Mouse (Mus musculus): ENCODE results near the gene Bmp6. TPM values are rescaled to one million over a fixed set of nuclear protein-coding genes. Genes with fewer than 3 reads are reported as not detected.

Bmp6 gene
- total RNA-seq, 2 experiments from 2014 or later, result 8.6 to 10.5 TPM

DNA sequence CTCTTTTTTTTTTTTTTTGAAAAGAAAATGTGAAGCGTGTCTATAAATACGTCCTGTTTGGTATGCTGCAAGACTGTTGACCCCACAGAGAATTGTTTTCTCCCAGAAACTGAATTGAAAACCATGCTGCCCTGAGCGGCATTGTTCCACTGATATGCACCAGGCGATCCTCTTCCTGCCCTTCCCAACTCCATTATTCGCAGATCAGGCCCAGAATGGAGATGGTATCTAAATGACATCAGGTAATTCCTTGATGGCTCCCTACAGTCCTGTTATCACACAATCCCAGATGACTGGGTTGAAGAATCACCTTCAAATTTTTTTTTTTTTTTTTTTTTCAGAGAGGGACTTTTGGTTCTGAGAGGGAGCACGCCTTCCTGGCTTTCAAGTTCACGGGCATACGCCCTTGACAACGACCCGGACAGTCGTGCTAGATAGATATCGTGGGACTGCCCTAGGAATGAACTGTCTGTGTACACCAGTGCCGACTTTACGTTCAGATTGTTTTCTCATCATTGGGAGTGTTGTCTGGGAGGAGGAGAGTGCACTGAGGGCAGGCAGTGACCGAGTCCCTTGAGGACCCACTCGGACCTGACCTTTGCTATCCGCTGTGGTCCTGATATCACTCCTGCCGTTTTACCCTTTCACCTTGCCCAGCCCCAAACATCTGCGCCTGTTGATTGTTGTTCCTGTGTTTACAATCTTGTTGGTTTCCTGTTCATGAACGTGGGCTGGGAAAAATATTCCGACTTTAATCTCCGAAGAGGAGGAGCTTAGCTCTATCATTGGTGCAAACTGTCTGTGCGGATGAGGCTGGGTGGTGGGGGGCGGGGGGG, 8.7 kb downstream of the Bmp6 start:
- no peak for DNase-seq (ENCODE audit: low spot score)

DNA sequence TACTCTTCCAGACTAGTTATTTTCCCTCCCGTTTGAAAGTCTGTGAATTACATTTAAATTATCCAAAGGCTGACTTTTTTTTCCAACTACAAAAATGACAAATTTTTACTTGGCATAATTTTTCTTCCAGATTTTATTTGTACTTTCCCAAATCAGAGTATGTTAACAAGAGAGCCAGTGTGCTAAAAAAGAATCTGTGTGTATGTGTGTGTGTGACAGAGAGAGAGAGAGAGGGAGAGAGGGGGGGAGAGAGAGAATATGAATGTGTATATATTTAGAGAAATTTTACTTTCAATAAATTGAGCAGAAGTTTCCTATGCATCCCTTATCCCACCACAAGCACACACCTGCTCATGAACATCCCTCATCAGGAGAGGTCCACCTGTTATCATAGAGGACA, 9.4 kb downstream of the Bmp6 start:
- DNase-seq (ENCODE audit: low spot score), result no peak

DNA sequence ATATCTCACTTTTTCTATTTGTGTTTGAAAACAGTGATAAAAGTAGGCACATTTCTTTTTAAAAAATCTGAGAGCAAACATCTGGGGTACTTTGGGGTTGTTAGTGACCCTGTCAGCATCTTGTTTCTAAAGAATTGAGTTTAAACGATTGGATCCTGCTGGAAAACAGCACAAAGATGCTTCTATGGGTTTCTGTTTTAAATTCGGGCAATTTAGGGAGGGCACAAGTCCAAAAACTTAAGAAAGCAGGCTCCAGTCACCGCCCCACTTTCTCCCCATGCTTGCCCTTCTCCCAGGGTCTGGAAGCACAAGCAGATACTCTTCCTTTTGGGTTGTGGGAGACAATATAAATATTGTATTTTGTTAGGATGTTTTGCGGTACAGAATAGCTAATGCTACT, 14.1 kb downstream of the Bmp6 start:
- DNase-seq (ENCODE audit: low spot score), result no peak

DNA sequence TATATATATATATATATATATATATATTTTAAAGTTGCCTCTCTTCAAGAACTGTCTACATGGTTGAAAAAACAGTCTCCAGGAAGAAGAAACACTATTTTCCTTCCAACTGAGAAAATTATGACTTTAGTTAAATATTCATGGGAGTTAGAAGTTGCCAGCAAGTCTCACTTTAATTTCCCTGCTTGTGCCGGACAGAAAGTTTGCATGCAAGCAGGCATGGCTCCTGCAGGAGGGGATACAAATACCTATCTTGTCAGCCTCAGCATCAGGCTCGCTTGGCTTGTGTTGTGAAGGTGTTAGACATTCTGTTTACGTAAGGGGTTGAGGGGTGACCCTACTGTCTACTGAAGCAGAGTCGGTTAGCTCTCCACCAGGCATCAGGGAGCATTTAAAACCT, 17.8 kb downstream of the Bmp6 start:
- DNase-seq (ENCODE audit: low spot score), result no peak

DNA sequence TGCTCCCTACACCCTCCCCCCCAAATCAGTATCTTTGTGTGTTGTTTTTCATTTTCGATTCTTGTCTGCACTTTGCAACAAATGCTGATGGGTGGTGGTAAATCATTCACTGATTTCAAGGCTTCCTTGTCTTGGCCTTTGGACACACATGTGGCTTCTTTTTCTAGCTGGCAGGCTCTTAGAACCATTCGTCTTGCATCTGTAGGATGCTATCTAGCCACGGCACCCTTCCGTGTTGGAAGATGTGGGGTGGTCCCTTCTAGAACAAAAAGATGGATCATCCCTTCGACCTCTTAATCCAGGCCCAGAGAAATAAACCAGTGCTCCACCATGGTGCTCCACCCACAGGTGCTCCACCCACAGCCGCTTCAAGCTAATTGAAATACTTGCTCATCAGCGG, 19.0 kb downstream of the Bmp6 start:
- no peak for DNase-seq (ENCODE audit: low spot score)

DNA sequence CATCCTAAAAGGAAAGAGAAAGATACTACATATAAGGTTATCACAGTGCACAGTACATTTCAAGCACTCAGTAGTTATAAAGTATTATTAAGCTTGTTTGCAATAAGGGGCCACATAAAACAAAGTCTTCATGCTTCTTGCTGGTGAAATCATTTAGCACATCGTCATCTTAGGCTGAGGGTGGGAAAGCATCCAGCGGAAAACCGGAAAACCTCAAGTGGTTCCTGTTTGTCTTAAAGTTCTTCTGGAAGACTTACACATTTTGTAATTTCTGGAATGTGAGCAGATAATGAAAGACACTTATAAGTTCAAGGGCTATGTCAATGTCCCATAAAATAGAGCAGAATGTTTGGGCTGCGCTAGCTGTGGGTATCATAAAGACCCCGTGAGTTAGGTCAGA, 24.7 kb downstream of the Bmp6 start:
- DNase-seq (ENCODE audit: low spot score), result no peak

DNA sequence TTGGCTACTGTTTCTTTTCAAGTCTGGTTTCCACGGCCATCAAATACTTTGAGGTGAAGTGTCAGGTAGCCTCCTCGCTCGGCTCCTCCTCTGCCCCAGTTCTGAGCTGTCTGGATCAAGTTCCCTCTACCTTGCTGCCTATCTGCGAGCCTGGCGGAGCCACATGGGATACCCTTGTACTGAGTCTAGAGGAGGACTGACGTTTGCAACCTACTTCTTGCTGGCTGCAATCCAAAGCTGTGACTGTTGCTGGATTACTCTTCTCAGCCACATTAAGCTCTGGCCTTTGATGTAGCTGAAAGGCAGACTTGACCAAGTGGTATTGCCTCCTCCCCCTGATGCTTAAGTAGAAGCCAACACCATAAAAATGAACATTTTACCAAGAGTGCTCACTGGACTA, 31.2 kb downstream of the Bmp6 start:
- DNase-seq (ENCODE audit: low spot score), result no peak

DNA sequence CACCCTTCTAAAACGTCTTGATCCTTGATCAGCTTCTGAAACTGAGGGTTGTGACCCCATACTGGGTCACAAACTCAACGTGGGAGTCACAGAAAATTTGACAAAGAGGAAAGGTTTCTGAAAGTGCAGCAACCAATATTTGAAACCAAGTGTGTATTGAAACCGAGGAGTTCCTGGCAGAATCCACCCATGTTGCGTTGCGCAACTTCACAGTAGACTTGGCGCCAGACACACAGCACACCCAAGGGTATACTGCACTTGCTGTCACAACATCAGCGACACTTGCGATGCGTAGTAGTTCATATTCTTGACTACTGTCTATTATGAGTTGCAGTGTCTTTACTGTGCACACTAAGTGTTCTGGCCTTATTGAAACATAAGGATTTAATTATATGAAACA, 32.4 kb downstream of the Bmp6 start:
- DNase-seq (ENCODE audit: low spot score), result peak; percentile 58

DNA sequence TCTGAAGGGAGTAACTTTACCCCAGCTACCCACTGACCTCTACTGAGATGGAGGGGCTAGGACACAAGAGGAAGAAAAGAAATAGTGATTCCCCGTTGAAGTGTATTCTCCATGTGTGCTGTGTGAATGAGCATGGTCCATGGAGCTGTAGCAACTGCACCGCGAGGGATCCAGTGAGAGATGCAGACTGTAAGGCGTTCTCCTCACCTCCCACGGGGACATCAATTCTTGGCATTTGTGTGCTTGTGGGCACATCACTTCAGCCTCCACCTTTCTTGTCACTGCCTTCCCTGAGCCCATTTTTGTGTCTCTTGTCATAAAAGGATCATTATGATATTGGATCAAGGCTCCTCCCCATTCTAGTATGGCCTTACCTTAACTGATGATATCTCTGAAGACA, 34.9 kb downstream of the Bmp6 start:
- DNase-seq (ENCODE audit: low spot score), result no peak

DNA sequence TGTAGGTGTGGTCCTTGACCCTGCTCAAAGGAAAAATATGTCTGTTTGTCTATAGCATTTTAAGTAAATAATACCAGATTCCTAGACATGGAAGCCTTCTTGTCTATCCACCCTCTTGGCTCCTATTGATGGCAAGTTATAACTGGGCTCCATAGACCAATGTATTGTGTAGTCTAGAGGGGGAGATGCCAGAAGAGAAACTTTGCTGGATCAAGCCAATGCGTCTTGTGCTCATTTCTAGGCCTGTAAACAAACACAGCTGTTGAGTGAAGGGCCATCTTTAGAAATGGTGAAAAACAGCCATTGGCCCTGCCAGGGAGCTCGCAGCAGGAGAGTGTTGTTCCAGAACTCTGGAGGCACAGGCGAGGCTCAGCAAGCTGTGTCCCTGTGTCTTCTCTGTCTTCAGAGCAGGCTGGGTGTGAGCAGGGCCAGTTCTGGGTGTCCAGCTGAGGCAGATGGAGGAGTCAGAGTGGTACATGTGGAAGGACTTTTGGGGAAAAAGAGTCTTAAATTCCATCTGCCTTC, 41.2 kb downstream of the Bmp6 start:
- DNase-seq (ENCODE audit: low spot score), result no peak

DNA sequence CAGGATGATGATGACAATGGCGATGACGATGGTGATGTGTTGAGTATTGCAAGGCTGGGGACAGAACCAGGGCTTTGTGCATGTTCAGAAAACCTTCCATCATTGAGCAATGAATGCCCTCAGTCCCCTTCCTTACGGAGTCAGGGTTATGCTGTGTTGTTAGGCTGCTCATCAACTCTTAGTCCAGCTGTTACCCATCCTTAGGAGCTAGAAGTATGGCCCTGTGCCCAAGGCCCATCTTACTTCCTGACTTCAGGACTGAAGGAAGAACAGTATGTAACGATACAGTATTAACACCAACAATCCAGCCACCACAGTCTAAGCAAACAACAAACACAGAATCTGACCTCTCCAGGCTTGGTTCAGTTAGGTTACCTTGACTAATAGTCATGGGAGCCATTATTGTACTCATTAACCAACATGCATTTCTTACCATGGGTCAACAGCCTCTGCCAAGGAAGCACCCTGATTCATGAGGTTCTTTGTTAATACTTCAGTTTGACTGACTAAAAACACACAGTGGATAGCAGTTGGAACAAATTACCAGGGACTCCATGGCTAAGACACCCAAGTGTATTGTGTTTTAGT, 42.6 kb downstream of the Bmp6 start:
- DNase-seq (ENCODE audit: low spot score), result no peak

DNA sequence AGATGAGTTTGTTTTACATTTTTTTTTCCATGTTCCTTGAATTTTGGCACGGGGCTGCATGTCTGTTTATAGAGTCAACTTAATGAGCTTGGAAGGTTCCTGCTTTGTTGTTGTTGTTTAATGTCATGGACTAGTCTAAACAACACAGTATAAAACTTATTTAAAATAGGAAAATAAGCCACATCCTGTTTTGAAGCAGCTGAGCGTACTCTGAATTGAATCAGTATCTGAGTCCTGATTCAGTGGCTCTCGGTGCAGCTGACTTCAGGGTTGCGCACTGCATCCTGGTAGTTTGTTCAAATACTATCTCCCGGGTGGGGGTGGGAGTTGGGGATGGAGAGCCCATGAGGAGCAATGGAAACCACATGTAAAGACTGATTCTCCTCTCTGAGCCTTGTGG, 48.5 kb downstream of the Bmp6 start:
- DNase-seq (ENCODE audit: low spot score), result no peak

DNA sequence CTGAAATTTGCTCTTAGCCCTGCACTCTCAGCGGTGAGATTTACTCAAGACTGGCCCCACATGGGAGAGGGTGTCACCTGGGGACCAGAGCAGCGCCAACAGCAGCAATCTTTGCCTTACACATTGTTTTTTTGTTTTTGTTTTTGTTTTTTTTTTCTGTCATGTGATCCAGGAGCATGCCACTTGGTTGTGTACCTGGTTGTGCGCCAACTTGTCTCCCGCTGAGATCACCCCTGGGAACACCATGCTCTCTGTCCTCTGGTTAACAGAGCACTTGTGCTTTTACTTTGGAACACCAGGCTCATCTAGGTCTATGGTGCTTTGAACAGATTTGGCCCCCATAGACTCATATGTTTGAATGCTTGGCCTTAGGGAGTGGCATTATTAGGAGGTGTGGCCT, 50.1 kb downstream of the Bmp6 start:
- no peak for DNase-seq (ENCODE audit: low spot score)

DNA sequence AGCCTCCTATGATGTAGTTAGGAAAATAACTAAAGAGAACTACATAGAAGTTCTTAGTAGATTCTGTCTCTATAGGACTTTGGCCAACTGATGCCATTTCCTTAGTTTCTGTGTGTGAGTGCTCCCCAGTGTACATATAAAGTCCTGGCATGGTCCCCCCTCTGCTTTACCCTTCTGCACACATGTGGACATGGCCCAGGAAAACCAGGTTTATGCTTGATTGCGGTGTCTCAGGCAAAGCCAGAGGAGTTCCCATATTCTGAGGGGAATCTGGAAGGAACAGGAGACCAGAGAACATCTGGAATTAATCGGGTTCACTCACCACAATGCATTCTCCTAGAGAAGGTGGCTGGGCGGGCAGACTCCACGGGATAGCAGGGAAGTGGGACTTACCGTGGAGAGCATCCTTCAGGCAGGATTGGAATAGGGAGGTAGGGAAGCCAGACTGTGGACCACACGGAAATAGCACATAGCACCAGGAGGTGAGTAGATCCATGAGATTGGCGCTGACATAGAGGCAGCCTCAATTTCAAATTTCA, 52.2 kb downstream of the Bmp6 start:
- DNase-seq (ENCODE audit: low spot score), result no peak

DNA sequence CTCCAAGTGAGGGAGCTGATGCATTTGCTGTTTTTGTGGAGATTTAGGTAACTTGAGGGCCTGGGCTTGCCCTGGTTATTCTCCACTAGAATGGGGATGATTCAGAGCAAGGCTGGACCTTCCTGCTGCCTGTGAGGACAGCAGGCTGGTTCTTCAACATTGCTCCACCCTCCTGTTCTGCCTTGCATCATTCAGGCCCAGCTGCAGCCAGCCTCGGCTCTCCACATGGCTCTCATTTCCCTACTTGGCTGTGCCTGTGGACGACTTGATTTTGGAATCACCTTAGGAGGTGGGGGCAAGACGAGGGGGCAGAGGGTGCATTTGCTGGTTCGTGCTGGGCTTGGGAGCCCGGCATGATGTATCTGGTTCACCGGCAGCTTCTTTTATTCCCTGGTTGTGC, 53.8 kb downstream of the Bmp6 start:
- DNase-seq (ENCODE audit: low spot score), result peak; percentile 58

DNA sequence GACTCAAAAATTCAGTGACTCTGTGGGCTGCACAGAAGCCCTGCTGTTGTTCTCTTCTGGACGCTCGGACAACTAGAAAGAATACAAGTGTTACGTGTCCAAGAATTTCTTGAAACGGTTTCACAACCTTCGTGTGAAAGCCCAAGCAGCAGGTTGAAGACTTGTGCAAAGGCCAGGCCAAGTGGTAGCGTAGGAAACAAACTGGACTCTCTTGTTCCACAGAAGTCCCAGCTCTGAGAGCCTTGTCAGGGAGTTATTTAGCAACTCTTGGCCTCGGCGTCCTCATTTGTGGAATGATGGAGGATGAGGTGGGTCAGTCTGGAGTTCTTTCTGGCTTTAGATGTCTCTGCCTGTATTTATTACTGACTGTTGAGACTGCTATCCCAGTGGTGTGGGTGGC, 55.8 kb downstream of the Bmp6 start:
- DNase-seq (ENCODE audit: low spot score), result peak; percentile 41

DNA sequence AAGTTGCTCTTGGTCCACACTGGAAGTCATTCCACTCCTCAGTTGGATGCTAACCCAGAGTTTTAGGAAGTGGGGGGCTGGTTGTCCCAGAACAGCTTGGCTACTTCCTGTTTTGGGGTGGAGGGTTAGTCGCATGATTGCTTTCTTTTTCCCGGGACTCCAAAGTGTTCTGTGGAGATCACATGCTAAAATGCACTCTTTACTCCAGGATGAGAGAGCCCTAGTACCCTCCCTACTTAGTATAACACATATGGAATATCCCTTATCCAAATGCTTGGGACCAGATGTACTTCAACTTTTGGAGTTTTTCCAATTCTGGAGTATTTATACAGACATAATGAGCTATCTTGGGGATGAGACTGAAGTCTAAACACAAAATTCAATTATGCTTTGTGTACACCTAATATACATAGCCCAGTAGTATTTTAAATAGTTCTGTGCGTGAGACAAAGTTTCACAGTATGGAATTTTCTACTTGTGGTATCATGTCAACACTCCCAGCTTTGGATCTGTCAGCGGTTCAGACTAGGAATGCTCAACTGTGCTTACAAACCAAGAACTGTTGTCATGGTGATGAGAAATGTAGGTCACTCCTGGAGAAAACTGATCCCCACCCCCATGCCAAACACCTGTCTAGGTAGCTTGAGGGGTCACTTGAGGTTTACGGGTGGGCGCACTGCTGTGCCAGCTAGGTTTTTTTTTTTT, 62.9 kb downstream of the Bmp6 start:
- no peak for DNase-seq (ENCODE audit: low spot score)

DNA sequence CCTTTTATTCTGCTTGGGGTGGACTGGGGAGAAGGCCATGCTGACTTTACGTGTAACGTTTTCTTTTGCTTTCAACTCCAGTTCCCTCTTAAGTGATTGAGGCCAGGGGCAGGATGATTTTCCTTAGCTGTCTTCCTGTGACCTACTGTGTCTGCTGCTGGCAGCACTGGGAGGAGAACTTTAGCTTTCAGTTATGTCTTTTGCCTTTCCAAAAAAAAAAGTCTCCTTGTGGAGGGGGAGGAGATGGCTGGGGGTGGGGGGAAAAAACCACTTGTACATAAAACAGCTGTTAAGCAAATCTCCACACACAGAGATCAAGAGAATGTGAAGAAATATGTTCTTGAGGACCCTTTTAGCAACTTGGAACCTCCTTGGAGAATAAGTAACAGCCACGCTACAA, 63.7 kb downstream of the Bmp6 start:
- no peak for DNase-seq (ENCODE audit: low spot score)

DNA sequence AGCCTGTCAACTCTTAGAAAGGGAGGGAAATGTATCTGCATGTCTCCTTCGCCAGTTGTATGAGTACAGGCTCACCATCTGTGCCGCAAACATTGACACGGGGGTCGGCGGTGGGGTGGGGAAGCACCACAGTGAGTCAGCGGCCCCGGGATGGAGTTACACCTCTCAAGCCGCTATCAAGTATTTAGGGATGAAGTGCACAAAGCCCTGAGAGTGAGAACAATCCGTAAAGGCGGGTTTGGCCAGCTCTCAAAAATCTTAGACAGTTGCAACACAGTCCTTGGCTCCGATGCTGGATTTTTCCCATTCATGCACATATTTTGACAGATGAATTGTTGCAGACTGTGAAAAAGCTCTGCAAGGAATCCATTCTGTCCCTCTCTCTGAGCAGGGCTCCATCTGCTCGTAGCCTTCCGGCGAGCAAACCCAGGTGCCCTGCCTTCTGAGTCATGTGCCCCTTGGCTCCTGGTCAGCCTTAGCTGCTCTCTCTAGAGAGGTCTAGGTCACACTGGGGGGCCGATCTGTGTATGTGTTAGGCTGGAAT, 65.5 kb downstream of the Bmp6 start:
- peak; percentile 80 for DNase-seq (ENCODE audit: low spot score)

DNA sequence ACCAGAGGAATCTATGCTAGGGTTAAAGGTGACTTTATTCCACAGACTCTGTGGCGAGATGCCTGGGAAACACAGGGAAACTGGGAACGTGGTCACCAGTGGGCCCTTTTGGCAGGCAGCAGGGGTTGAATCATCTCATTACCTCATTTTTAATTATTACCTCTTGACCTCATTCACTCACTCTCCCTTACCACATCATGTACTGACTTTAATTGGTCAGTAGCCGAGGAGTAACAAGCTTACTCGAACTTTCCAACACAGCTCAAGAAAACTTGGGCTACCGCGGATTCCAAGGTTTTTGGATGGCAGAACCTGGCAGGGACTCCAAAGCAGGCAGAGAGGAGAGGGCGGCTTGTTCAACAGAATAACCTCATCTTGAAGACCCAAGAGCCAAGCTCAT, 74.9 kb downstream of the Bmp6 start:
- DNase-seq (ENCODE audit: low spot score), result peak; percentile 21

DNA sequence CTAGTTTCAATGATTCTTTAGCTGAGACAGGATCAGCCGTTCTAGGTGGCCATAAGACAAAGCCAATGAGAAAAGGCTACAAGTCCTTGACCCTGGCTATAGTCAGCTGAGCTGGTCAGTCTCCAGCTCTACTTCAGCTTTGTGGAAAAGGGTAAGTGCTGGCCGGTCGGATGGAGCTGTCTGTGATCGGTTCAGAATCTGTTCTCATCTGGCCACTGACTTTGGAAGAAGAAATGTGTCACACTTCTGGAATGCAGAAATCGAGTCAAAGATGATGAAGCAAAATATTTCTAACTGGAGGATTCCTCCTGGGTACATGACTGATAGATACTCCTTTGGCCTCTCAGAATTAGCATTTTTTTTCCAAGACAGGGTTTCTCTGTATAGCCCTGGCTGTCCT, 77.6 kb downstream of the Bmp6 start:
- peak; percentile 34 for DNase-seq (ENCODE audit: low spot score)

DNA sequence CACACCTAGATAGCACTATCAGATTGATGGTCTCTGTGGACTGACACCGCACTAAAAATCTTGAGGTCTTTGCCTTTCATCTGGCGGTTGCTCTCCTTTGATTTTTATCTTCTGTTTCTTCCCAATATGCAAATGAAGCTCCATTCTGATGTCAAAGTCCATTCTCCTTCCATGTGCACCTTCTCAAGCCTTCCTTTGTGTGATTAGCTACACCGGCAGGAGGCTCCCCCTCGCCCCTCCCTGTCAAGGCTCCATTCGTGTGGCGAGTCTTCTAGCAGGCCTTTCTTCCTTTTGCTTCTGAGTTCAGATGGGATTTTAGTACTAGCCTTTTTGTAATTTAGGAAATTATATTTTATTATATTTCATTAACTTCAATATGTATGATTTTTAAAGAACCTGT, 80.4 kb downstream of the Bmp6 start:
- DNase-seq (ENCODE audit: low spot score), result no peak
